Mouse (Mus musculus): ENCODE data around the gene Sarnp. TPM values are rescaled to one million over a fixed set of nuclear protein-coding genes. Genes with fewer than 3 reads are reported as not detected.

Gene Sarnp
- 186 and 201 TPM in 2 replicates for polyA plus RNA-seq (2015; fragmentation: Nextera tagmentation; extraction: Ambion mirVana)

DNA sequence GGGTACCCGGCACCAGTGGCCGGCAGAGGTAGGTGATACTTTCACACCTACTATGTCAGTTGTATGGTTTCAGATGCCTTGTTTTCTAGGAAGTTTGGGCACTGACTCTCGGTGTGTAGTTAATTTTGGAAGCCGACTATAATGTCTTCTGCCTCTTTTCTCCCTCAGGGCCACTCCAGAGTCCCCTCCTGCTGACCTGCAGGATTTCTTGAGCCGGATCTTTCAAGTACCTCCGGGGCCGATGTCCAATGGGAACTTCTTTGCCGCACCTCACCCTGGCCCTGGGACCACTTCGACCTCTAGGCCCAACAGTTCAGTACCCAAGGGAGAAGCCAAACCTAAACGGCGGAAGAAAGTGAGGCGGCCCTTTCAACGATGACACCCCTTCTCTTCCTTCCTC, at the start of gene Sarnp:
Gene Sarnp, plus strand, starts transcription at position 301 of the 400 bp plus-strand sequence.
- Histone ChIP-seq H3K27me3 (replicated peaks) (no peaks in the 10 kb centered on the region), H3K27ac (no peak within 1 kb of the TSS), H3K9ac (no peak within 1 kb of the TSS), H3K9me3 (no peaks in the 10 kb centered on the region), H3K4me1 (replicated peaks) (no peaks in the 10 kb centered on the region; the same call in 1 of the 2 replicates), H3K4me2 (replicated peaks) (no peak within 1 kb of the TSS), H3K4me3 (replicated peaks) (no peak within 1 kb of the TSS), H3K36me3 (peaks cover 28% of the 10 kb centered on the region)
- 90% methylated on average over 13 of the region's 13 CpGs for WGBS
- ATAC-seq: no peak

DNA sequence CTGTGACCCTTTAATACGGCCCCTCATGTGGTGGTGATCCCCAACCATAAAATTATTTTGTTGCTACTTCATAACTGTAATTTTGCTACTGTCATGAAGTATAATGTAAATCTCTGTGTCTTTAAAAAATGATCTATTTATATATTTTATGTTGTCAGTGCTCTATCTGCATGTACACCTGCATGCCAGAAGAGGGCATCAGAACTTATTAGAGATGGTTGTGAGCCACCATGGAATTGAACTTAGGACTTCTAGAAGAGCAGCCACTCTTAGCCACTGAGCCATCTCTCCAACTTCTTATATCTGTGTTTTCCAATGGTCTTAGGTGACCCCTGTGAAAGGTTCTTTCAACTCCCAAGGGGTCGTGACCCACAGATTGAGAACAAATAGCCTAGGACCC, 44.2 kb upstream of the Sarnp start:
- no peak for ATAC-seq
- Histone ChIP-seq H3K27me3 (replicated peaks) (no peaks in the 10 kb centered on the region), H3K4me2 (replicated peaks) (no peak overlapping the region), H3K9me3 (no peaks in the 10 kb centered on the region), H3K4me3 (replicated peaks) (no peak overlapping the region), H3K4me1 (replicated peaks) (no peaks in the 10 kb centered on the region), H3K9ac (no peak overlapping the region), H3K36me3 (no peaks in the 10 kb centered on the region), H3K27ac (no peak overlapping the region)
- 82% methylated on average over 2 of the region's 2 CpGs for WGBS

DNA sequence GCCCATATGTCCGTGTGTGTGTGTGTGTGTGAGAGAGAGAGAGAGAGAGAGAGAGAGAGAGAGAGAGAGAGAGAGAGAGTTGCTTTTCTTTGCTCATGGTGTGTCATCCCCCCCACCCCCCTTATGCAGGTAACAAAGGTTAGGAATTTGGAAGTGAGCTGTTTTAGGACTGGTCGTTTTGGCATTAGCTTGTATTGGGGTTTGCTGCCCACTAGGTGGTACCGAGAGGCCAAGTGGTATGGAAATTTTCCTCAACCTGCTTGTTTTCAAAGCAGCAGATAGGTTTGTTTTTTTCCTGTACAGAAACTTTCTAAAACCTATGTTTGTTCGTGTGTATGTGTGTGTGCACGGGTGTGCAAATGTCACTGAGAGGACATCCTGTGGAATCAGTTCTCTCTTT, 43.4 kb upstream of the Sarnp start:
- no peaks in the 10 kb centered on the region for H3K4me1 ChIP-seq (replicated peaks)
- H3K4me2 ChIP-seq (replicated peaks): no peak overlapping the region
- no peak overlapping the region for H3K4me3 ChIP-seq (replicated peaks)
- no peak overlapping the region for H3K27ac ChIP-seq
- H3K36me3 ChIP-seq: no peaks in the 10 kb centered on the region
- no peaks in the 10 kb centered on the region for H3K27me3 ChIP-seq (replicated peaks)
- 24% methylated on average over 5 of the region's 5 CpGs for WGBS
- ATAC-seq: no peak
- no peaks in the 10 kb centered on the region for H3K9me3 ChIP-seq
- no peak overlapping the region for H3K9ac ChIP-seq

DNA sequence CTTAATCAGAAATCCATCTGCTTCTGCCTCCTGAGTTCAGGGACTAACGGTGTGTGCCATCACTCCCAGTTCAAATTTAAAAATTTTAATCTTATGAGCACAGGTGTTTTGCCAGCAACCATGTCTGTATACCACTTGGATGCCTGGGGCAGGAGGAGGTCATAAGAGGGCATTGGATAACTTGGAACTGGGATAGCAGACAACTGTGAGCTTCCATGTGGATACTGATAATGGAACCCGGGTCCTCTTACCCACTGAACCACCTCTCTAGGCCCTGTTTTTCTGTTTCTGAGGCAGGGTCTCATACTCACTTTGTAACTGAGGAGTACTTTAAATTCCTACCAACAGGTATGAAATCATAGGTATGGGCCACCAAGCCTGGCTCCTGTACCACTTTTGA, 38.7 kb upstream of the Sarnp start:
- Histone ChIP-seq H3K4me1 (replicated peaks) (0 out of 2 replicates have a peak, but pooled peaks cover 7% of the 10 kb centered on the region), H3K9me3 (no peaks in the 10 kb centered on the region), H3K9ac (no peak overlapping the region), H3K4me2 (replicated peaks) (no peak overlapping the region), H3K27ac (peak overlapping the region; percentile 80), H3K27me3 (replicated peaks) (no peaks in the 10 kb centered on the region), H3K36me3 (no peaks in the 10 kb centered on the region), H3K4me3 (replicated peaks) (no peak overlapping the region)
- ATAC-seq: no peak
- WGBS: 93% methylated on average over 2 of the region's 2 CpGs

DNA sequence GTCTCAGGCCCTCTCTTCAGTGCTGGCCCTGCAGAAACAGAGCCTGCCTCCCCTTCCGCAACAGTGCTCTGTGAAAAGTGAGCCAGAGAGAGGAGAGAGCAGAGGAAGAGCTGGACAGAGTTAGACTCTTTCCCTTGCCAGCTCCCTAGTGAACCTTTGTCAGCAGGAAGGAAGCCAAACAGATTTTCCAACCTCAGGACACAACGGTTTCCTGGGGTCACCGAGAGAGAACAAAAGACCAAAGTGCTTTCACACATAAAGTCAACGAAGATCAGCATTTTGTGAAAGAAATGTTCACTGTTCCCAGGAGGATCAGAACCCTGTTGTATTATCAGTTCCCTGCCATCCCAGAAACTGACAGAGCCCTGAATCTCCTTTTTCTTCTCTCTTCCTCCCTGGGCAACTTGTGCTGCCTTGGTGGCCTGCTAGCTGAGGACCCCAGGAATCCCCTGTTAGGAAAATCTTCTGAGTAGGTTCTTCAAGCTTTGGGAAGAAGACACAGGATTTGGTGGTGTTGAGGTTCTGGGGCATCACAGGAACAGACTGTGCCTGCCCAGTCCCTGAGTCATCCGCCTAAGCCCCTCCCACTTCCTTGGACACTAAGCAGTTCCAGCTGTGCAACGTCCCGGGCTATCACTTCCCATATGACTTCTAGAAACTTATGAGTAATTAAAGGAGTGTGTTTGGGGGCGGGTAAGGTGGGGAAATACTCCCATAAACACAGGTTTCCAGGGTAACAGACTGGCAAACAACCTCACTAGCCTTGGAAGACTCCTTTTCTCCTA, 37.9 kb upstream of the Sarnp start:
- H3K9ac ChIP-seq: no peak overlapping the region
- peak; percentile 96 for ATAC-seq
- H3K4me2 ChIP-seq (replicated peaks): peak overlapping the region; percentile 22; the same call in 1 of the 2 replicates
- 0 out of 2 replicates have a peak, but pooled peaks cover 7% of the 10 kb centered on the region for H3K4me1 ChIP-seq (replicated peaks)
- no peaks in the 10 kb centered on the region for H3K27me3 ChIP-seq (replicated peaks)
- peak overlapping the region; percentile 80 for H3K27ac ChIP-seq
- H3K36me3 ChIP-seq: no peaks in the 10 kb centered on the region
- peaks cover 5% of the 10 kb centered on the region; the same call in 1 of the 2 replicates for H3K9me3 ChIP-seq
- 27% methylated on average over 8 of the region's 8 CpGs for WGBS
- H3K4me3 ChIP-seq (replicated peaks): no peak overlapping the region

DNA sequence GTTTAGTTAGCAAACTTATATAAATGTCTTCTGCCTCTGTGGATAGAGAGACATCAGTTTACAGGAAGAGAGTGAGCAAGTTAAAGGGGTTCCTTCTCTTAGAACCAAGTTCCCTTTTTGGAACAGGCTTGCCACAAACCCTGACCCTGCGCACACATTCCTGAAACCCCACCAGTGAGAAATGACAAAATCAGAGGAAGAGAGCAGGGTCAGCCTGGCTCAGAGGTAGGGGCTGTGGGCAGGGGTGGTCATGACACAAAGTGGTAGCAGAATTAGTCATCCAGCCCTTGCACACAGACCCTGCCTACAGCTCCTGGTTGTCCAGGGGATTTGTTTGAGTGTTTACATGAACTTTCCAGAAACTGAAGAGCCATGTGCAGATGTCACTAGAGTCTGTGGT, 36.9 kb upstream of the Sarnp start:
- Histone ChIP-seq H3K9me3 (peaks cover 7% of the 10 kb centered on the region; the same call in 1 of the 2 replicates), H3K4me1 (replicated peaks) (0 out of 2 replicates have a peak, but pooled peaks cover 7% of the 10 kb centered on the region), H3K9ac (no peak overlapping the region), H3K27ac (no peak overlapping the region), H3K4me3 (replicated peaks) (no peak overlapping the region), H3K27me3 (replicated peaks) (no peaks in the 10 kb centered on the region), H3K4me2 (replicated peaks) (no peak overlapping the region), H3K36me3 (no peaks in the 10 kb centered on the region)
- WGBS: 86% methylated on average over 1 of the region's 1 CpGs
- ATAC-seq: no peak

DNA sequence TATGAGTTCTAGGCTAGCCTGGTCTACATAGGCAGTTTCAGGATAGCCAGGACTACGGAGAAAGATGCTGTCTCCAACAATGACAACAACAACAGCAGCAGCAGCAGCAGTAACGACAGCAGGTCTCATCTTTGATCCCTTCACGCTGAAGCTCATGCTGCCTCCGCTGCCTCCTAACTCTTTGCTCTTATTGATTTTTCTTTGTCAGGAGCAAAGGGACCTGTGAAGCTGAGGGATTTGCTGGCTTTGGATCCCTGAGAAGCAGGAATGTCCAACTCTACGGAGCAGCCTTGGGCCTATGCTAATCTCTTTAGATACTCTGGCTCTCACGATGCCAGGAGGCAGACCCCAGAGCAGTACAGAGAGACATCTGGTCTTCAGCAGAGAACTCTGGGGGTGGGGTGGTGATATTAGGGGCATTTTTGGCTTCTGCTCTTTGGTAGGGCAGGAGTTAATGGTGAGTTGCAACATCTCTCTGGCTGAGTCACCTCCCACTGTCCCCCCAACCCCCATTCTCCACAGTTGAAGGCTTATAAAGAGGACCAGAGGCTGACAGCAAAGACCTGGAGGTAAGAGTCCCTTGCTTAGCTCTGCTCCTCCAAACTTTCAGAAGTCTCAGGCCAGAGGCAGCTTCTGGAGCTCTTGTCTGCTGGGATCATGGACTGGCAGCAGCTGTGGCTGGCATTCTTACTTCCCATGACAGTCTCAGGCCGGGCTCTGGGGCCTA, 26.6 kb upstream of the Sarnp start, which contains the start of gene Mmp19:
Gene Mmp19, plus strand, starts transcription at position 513 of the 727 bp plus-strand sequence.
- Histone ChIP-seq H3K4me3 (replicated peaks) (no peak within 1 kb of the TSS), H3K9me3 (no peaks in the 10 kb centered on the region), H3K27ac (no peak within 1 kb of the TSS), H3K9ac (no peak within 1 kb of the TSS), H3K27me3 (replicated peaks) (no peaks in the 10 kb centered on the region), H3K4me1 (replicated peaks) (no peaks in the 10 kb centered on the region), H3K36me3 (no peaks in the 10 kb centered on the region), H3K4me2 (replicated peaks) (no peak within 1 kb of the TSS)
- ATAC-seq: no peak
- WGBS: 63% methylated on average over 7 of the region's 7 CpGs

DNA sequence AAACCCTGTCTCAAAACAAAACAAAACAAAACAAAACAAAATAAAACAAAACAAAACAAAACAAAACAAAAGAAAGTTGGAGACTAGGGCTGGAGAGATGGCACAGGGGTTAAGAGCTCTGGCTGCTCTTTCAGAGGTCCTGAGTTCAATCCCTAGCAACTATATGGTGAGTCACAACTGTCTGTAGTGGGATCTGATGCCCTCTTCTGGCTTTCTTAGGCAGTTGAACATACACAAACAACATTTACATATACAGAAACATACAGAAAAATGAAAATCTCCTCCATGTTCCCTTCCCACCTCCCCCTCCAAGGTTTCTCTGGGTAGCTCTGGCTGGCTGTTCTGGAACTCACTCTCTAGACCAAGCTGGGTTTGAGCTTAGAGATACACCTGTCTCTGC, 25.1 kb upstream of the Sarnp start:
- no peaks in the 10 kb centered on the region for H3K9me3 ChIP-seq
- no peak overlapping the region for H3K4me3 ChIP-seq (replicated peaks)
- H3K27ac ChIP-seq: no peak overlapping the region
- H3K27me3 ChIP-seq (replicated peaks): no peaks in the 10 kb centered on the region
- no peak overlapping the region for H3K4me2 ChIP-seq (replicated peaks)
- no peak overlapping the region for H3K9ac ChIP-seq
- H3K4me1 ChIP-seq (replicated peaks): no peaks in the 10 kb centered on the region
- no peak for ATAC-seq
- no peaks in the 10 kb centered on the region for H3K36me3 ChIP-seq

DNA sequence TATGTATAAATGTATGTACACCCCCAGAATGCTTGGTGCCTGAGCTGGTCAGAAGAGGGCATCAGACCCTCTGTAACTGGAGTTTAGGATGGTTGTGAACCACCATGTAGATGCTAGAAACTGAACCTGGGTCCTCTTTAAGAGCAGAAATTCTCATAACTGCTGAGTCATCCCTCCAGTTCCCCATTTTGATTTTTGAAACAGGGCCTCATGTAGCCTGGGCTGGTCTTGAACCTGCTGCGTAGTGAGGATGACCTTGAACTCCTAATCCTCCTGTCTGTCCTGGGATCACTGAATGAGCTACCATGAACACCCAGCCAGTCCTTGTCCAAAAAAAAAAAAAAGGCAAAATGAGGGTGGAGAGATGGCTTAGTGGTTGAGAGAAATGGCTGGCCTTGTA, 23.9 kb upstream of the Sarnp start:
- Histone ChIP-seq H3K27me3 (replicated peaks) (no peaks in the 10 kb centered on the region), H3K4me1 (replicated peaks) (no peaks in the 10 kb centered on the region), H3K4me3 (replicated peaks) (no peak overlapping the region), H3K9ac (no peak overlapping the region), H3K36me3 (no peaks in the 10 kb centered on the region), H3K9me3 (no peaks in the 10 kb centered on the region), H3K27ac (no peak overlapping the region), H3K4me2 (replicated peaks) (no peak overlapping the region)
- no peak for ATAC-seq
- 85% methylated on average over 1 of the region's 1 CpGs for WGBS

DNA sequence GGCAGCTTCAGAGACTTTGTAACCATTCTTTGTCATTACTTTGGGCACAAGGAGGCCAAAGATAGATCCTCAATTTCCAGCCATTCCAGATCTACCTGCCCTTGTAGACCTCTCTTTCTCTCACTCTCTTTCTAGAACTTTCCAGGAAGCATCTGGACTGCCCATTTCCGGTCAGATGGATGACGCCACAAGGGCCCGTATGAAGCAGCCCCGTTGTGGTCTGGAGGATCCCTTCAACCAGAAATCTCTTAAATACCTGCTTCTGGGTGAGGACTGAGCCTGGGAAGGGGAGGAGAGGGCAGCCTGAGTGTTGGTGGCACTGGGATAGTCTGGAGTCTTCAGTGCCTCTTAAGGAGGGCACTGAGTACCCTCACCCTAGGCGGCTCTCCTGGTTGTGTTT, 22.7 kb upstream of the Sarnp start:
- WGBS: 85% methylated on average over 5 of the region's 5 CpGs
- H3K27ac ChIP-seq: no peak overlapping the region
- H3K4me1 ChIP-seq (replicated peaks): no peaks in the 10 kb centered on the region
- no peaks in the 10 kb centered on the region for H3K36me3 ChIP-seq
- no peak for ATAC-seq
- no peaks in the 10 kb centered on the region for H3K9me3 ChIP-seq
- H3K27me3 ChIP-seq (replicated peaks): no peaks in the 10 kb centered on the region
- H3K4me3 ChIP-seq (replicated peaks): no peak overlapping the region
- no peak overlapping the region for H3K4me2 ChIP-seq (replicated peaks)
- H3K9ac ChIP-seq: no peak overlapping the region

DNA sequence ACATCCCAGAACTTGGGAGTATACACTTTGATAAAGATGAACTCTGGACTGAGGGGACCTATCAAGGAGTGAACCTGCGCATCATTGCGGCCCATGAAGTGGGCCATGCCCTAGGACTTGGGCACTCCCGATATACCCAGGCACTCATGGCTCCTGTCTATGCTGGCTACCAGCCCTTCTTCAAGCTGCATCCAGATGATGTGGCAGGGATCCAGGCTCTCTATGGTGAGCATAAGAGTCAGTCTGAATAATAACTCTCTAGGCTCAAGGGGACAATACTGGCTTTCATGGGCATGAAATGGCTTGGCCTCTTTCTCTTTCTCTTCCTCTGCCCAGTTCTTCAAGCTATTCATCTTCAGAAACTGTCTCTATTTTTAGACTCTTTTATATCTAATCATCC, 21.6 kb upstream of the Sarnp start:
- H3K36me3 ChIP-seq: no peaks in the 10 kb centered on the region
- H3K9me3 ChIP-seq: no peaks in the 10 kb centered on the region
- H3K4me2 ChIP-seq (replicated peaks): no peak overlapping the region
- no peak for ATAC-seq
- no peaks in the 10 kb centered on the region for H3K4me1 ChIP-seq (replicated peaks)
- no peak overlapping the region for H3K9ac ChIP-seq
- H3K27me3 ChIP-seq (replicated peaks): no peaks in the 10 kb centered on the region
- no peak overlapping the region for H3K27ac ChIP-seq
- WGBS: 89% methylated on average over 3 of the region's 3 CpGs
- no peak overlapping the region for H3K4me3 ChIP-seq (replicated peaks)

DNA sequence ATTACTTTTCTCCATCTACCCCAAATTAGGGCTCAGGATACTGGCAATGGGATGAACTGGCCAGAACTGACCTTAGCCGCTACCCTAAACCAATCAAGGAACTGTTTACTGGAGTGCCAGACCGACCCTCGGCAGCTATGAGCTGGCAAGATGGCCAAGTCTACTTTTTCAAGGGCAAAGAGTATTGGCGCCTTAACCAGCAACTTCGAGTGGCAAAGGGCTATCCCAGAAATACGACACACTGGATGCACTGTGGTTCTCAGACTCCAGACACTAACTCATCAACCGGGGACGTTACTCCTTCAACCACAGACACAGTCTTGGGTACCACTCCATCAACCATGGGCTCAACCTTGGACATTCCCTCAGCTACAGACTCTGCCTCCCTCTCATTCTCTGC, 18.5 kb upstream of the Sarnp start:
- no peaks in the 10 kb centered on the region for H3K9me3 ChIP-seq
- H3K36me3 ChIP-seq: peaks cover 4% of the 10 kb centered on the region; the same call in 1 of the 2 replicates
- H3K4me2 ChIP-seq (replicated peaks): no peak overlapping the region
- 95% methylated on average over 8 of the region's 8 CpGs for WGBS
- H3K9ac ChIP-seq: no peak overlapping the region
- no peak overlapping the region for H3K4me3 ChIP-seq (replicated peaks)
- H3K27ac ChIP-seq: no peak overlapping the region
- ATAC-seq: no peak
- no peaks in the 10 kb centered on the region for H3K27me3 ChIP-seq (replicated peaks)
- peaks cover 10% of the 10 kb centered on the region for H3K4me1 ChIP-seq (replicated peaks)

Data from intestine, embryonic 15.5 days (tissue).